Mouse (Mus musculus) erythroblast, embryonic 14.5 days (primary cell): ENCODE results near the gene Igfbp6.

Experiments used
- GATA1 ChIP-seq: IDR thresholded peaks from 2 replicates; pipeline ENCODE4 v1.6.1; 2012; ENCODE audit warnings: low read length, inconsistent platforms, mixed read lengths
- TAL1 ChIP-seq: IDR thresholded peaks from 3 replicates; pipeline ENCODE4 v1.6.1; 2012; ENCODE audit warnings: low read length, inconsistent platforms, mixed read lengths

DNA sequence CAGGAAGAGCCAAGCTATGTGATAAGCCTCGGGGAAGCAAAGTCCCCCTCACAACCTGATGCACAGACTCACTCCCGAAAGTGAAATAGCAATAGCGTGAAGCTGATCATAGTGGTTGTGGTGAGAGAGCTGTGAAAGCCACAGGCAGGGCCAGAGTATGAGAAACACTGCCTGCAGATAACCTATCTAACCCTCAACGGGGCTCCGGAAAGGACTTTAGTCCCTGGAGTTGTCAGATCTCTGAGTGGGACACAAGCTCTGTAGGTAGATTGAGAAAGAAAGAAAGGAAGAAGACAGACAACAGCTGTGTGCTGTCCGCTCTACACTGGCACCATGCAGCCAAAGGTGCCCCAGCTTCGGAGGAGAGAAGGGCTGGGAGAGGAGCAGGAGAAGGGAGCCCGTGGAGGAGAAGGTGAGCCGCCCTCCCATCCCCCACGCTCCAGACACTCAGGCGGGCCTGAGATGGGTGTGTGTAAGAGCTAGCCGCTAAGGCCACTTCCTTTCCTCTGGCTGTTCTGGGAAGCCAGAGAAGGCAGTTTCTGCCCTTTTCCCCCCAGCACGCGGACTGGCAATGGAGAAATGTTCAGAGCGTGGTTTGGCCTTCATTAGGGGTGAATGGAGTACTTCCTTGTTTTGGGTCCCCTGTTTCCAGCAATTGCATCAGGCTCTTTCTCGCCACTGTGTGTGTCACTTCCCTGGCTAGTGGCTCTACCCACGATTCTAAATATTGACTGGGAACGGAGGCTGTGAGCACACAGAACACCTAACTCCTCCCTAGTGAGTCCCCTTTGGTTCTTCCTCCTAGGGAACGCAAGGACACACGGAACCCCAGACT is 6.4 kb downstream of the Igfbp6 start, which contains the start of gene Soat2:
- TF ChIP-seq GATA1 (no peak), TAL1 (no peak)
